Mouse (Mus musculus): ENCODE measurements around the gene Cpox. TPM values are rescaled to one million over a fixed set of nuclear protein-coding genes. Genes with fewer than 3 reads are reported as not detected.

Cpox gene
- polyA plus RNA-seq, 1 experiment: 55.5 TPM

DNA sequence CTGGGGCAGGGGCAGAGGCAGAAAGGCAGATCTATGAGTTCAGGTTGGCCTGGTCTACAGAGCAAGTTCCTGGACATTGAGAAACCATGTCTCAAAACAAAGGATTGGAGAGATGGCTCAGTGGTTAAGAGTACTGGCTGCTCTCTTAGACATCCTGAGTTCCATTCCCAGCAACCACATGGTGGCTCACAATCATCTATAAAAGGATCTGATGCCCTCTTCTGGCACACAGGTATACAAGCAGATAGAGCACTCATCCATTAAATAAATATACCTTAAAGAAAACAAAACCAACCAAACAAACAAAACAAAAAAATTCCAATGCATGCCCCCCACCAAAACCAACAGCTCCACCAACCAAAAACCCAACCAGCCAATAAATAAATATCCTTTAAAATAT lies 14.4 kb downstream of the Cpox start:
- H3K27me3 ChIP-seq (ENCODE audit: control insufficient read depth): no peaks in the 10 kb centered on the region
- no peak overlapping the region for H3K4me3 ChIP-seq (replicated peaks)
- no peaks in the 10 kb centered on the region; the same call in 1 of the 2 replicates for H3K9me3 ChIP-seq (ENCODE audit: control insufficient read depth, low read length)
- peaks cover 37% of the 10 kb centered on the region for H3K4me1 ChIP-seq (ENCODE audit: control insufficient read depth)
- H3K36me3 ChIP-seq (ENCODE audit: control insufficient read depth): peaks cover 56% of the 10 kb centered on the region
- TF ChIP-seq GATA1 (IDR thresholded peaks at IDR 0.05; ENCODE audit: low read length): no peak
- no peak for TF ChIP-seq TAL1 (IDR thresholded peaks at IDR 0.05; ENCODE audit: low read length)

- Histone ChIP-seq H3K36me3 (ENCODE audit: control insufficient read depth) (peaks cover 44% of the 10 kb centered on the region), H3K4me1 (ENCODE audit: control insufficient read depth) (peaks cover 32% of the 10 kb centered on the region), H3K4me3 (replicated peaks) (no peak overlapping the region), H3K9me3 (ENCODE audit: control insufficient read depth, low read length) (no peaks in the 10 kb centered on the region; the same call in 1 of the 2 replicates), H3K27me3 (ENCODE audit: control insufficient read depth) (no peaks in the 10 kb centered on the region)
- TF ChIP-seq GATA1 (IDR thresholded peaks at IDR 0.05; ENCODE audit: low read length) (no peak), TAL1 (IDR thresholded peaks at IDR 0.05; ENCODE audit: low read length) (no peak)
Observed at GRCm38 (mm10) chr16:58685548-58686537, 15.8 kb downstream of the Cpox start.

- Histone ChIP-seq H3K27me3 (ENCODE audit: control insufficient read depth) (peaks cover 6% of the 10 kb centered on the region), H3K4me1 (ENCODE audit: control insufficient read depth) (peaks cover 14% of the 10 kb centered on the region), H3K9me3 (ENCODE audit: control insufficient read depth, low read length) (no peaks in the 10 kb centered on the region; the same call in 1 of the 2 replicates), H3K36me3 (ENCODE audit: control insufficient read depth) (peaks cover 17% of the 10 kb centered on the region), H3K4me3 (replicated peaks) (no peak overlapping the region)
- TF ChIP-seq GATA1 (IDR thresholded peaks at IDR 0.05; ENCODE audit: low read length) (no peak), TAL1 (IDR thresholded peaks at IDR 0.05; ENCODE audit: low read length) (no peak)
Observed at GRCm38 (mm10) chr16:58688534-58688933, 18.4 kb downstream of the Cpox start.

DNA sequence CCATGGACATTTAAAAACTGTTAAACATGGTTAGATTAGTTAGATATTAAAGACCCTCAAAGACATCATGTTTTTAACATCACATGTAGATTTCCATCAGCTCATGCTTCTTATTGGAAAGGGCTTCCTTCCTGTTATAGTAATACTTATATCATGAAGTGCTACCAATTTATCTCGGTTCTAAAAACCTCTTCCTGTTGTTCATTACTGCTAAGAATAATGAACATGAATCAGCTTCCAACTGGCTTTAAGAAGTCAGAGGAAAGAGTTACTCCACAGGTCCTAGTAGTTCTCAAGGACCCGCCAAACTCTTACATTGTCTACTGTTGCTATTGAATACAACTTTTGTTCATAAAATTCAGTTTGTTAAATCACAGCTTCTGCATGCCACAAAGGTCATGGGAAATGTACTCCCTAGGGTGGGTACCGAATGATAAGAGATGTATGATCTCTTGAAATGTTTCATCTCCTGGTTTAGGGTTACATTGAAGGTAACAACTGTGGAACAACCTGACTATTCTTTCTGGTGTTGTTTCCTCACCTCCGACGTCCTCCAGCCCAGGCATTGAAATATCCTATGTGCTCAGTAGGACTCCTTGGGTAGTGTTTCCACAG lies 19.6 kb downstream of the Cpox start:
- H3K4me3 ChIP-seq (replicated peaks): no peak overlapping the region
- peaks cover 11% of the 10 kb centered on the region for H3K36me3 ChIP-seq (ENCODE audit: control insufficient read depth)
- TF ChIP-seq GATA1 (IDR thresholded peaks at IDR 0.05; ENCODE audit: low read length): no peak
- no peak for TF ChIP-seq TAL1 (IDR thresholded peaks at IDR 0.05; ENCODE audit: low read length)
- no peaks in the 10 kb centered on the region; the same call in 1 of the 2 replicates for H3K9me3 ChIP-seq (ENCODE audit: control insufficient read depth, low read length)
- H3K27me3 ChIP-seq (ENCODE audit: control insufficient read depth): peaks cover 6% of the 10 kb centered on the region
- peaks cover 9% of the 10 kb centered on the region for H3K4me1 ChIP-seq (ENCODE audit: control insufficient read depth)

DNA sequence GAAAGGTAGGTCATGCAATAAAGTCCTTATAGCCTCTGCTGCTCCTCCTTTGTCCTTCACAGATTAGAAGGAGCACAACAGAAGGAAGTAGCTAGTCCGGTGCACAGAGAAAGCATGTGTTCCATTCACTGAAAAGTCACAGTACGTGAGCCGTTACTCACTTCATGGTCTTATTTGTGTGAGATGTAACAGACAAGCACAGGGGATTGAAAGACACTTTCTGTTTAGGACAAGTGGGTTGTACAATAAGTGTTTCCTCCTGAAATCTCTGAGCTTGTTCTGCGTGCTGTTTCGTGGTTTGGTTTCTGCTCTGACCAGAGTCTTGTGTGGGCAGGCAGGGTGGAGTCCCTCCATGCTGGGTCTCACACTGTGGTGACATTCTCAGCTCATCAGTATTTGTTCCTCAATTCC lies 20.2 kb downstream of the Cpox start:
- H3K36me3 ChIP-seq (ENCODE audit: control insufficient read depth): peaks cover 11% of the 10 kb centered on the region
- TF ChIP-seq GATA1 (IDR thresholded peaks at IDR 0.05; ENCODE audit: low read length): no peak
- no peak for TF ChIP-seq TAL1 (IDR thresholded peaks at IDR 0.05; ENCODE audit: low read length)
- H3K4me1 ChIP-seq (ENCODE audit: control insufficient read depth): peaks cover 7% of the 10 kb centered on the region
- no peaks in the 10 kb centered on the region; the same call in 1 of the 2 replicates for H3K9me3 ChIP-seq (ENCODE audit: control insufficient read depth, low read length)
- H3K4me3 ChIP-seq (replicated peaks): no peak overlapping the region
- peaks cover 6% of the 10 kb centered on the region for H3K27me3 ChIP-seq (ENCODE audit: control insufficient read depth)

DNA sequence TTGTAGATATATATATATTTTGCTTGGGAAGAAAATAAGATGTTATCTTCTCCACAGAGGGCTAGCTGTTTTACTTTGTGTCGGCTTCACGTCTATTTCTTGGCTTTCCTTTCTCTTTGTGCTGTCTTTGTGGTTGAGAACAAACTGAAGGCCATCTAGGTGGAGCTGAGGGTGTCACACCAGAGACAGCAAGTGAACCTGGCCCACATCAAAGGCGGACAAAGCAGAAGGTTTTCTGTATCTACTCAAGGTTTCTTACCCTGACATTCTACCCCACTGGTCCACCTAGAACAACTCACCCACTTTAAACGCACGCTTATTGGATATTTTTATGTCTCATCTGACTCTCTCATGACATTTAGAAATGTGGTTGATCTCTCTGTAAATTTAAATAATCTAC lies 24.0 kb downstream of the Cpox start:
- Histone ChIP-seq H3K9me3 (ENCODE audit: control insufficient read depth, low read length) (no peaks in the 10 kb centered on the region), H3K27me3 (ENCODE audit: control insufficient read depth) (peaks cover 10% of the 10 kb centered on the region), H3K36me3 (ENCODE audit: control insufficient read depth) (no peaks in the 10 kb centered on the region), H3K4me3 (replicated peaks) (no peak overlapping the region), H3K4me1 (ENCODE audit: control insufficient read depth) (no peaks in the 10 kb centered on the region)
- TF ChIP-seq GATA1 (IDR thresholded peaks at IDR 0.05; ENCODE audit: low read length) (no peak), TAL1 (IDR thresholded peaks at IDR 0.05; ENCODE audit: low read length) (no peak)

DNA sequence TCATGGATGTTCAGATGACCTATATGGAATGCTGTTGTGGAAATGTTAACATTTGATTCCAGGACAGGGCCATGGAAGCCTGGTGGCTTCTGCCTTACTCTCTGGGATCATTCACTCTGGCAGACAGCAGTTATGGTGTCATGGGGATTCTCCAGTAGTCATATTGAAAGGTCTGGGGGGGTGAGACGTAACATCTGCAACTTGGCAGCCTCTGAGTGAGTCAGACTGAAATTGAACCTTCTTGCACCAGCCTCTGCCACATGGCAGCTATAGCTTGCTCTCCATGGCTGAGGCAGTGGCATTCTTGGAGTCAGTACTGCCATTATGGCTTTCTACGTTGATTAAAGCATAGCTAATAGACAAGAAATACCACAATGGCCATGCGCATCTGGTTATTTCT lies 26.7 kb downstream of the Cpox start:
- Histone ChIP-seq H3K4me3 (replicated peaks) (no peak overlapping the region), H3K27me3 (ENCODE audit: control insufficient read depth) (peaks cover 12% of the 10 kb centered on the region), H3K36me3 (ENCODE audit: control insufficient read depth) (no peaks in the 10 kb centered on the region), H3K9me3 (ENCODE audit: control insufficient read depth, low read length) (no peaks in the 10 kb centered on the region), H3K4me1 (ENCODE audit: control insufficient read depth) (no peaks in the 10 kb centered on the region)
- TF ChIP-seq GATA1 (IDR thresholded peaks at IDR 0.05; ENCODE audit: low read length) (no peak), TAL1 (IDR thresholded peaks at IDR 0.05; ENCODE audit: low read length) (no peak)

DNA sequence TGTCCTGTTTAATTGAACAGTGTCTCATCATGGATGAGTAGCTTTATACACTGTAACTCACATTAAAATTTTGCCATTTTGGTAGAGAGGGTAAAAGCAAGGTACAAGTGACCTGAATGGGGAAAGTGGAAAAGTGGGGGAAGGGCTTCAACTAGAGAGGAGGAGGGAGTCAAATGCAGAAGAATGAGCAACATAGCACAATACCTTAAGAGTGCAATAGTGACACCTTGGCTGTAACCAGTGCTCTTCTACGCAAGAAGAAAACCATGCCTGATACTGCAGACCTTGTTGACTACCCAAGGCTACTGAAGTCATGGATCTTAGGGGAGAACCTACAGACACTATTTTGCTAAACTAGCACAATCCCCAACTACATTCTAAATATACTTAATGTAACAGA lies 27.2 kb downstream of the Cpox start:
- no peaks in the 10 kb centered on the region for H3K36me3 ChIP-seq (ENCODE audit: control insufficient read depth)
- H3K4me3 ChIP-seq (replicated peaks): no peak overlapping the region
- peaks cover 12% of the 10 kb centered on the region for H3K27me3 ChIP-seq (ENCODE audit: control insufficient read depth)
- H3K9me3 ChIP-seq (ENCODE audit: control insufficient read depth, low read length): no peaks in the 10 kb centered on the region
- TF ChIP-seq GATA1 (IDR thresholded peaks at IDR 0.05; ENCODE audit: low read length) (no peak), TAL1 (IDR thresholded peaks at IDR 0.05; ENCODE audit: low read length) (no peak)
- no peaks in the 10 kb centered on the region for H3K4me1 ChIP-seq (ENCODE audit: control insufficient read depth)

- Histone ChIP-seq H3K4me3 (replicated peaks) (no peak overlapping the region), H3K27me3 (ENCODE audit: control insufficient read depth) (peaks cover 16% of the 10 kb centered on the region), H3K9me3 (ENCODE audit: control insufficient read depth, low read length) (no peaks in the 10 kb centered on the region), H3K4me1 (ENCODE audit: control insufficient read depth) (no peaks in the 10 kb centered on the region), H3K36me3 (ENCODE audit: control insufficient read depth) (no peaks in the 10 kb centered on the region)
- TF ChIP-seq TAL1 (IDR thresholded peaks at IDR 0.05; ENCODE audit: low read length) (no peak), GATA1 (IDR thresholded peaks at IDR 0.05; ENCODE audit: low read length) (no peak)
Observed at GRCm38 (mm10) chr16:58700174-58700573, 30.1 kb downstream of the Cpox start.
